Mouse (Mus musculus) CH12F3 (cell line): ENCODE measurements around the gene Cnksr3.

Experiments
- in situ Hi-C: fragments of 300-500 bp; cut with MboI; formaldehyde crosslinking; loops from 2 replicates; pipeline ENCODE4 v1.14.3; 2020; ENCODE audit warnings: low sequenced_read_pairs

Cnksr3 gene

DNA sequence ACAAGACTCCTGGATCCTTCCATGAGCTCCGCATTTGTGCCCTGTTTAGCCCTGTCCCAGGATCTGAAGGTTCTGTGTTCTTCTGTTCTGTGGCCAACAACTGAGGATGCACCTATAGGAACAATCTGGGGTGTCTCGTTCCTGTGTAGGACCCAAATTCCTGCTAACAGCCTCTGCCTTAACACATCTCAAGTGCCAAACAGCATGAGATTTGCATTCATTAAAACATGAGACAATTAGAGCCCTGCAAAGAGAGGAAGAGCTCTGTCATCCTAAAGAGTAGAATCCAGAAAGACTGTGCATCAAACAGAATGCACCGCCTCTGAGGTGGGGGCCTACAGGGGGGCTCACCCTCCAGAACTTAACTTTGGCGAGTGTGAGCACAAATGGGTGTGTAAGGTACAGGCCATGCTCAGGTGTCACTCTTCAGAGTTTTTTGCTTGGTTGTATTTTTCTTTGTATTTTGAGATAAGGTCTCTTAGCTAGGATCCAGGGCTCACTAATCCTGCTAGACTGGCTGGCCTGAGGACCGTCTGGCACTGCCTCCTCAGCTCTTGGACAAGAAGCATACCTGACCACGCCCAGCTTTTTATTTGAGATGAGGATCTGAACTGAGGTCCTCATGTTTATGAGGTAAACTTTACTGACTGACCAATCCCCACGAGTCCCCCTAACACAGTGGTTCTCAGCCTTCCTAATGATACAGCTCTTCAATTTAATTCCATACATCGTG, 15.2 kb downstream of the Cnksr3 start:
- in situ Hi-C loops: no loop called here

DNA sequence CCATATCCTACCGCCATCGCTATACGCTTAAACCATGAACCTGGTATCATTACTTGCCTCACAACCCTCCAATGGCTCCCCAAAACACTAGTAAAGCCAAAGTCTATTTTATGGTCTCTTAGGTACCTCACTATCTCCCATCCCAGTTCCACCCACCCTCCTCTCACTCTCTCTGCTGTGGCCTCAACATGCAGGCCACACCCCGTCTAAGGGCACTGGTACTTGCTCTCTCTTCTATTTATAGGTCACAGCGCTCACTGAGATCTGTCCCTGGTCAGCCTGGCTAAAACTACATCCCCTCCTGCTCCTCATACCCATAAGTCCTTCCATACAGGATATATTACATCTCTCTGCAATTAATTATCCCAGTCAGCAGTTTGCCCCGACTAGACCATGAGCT, 16.1 kb downstream of the Cnksr3 start:
- in situ Hi-C loops: no loop called here

DNA sequence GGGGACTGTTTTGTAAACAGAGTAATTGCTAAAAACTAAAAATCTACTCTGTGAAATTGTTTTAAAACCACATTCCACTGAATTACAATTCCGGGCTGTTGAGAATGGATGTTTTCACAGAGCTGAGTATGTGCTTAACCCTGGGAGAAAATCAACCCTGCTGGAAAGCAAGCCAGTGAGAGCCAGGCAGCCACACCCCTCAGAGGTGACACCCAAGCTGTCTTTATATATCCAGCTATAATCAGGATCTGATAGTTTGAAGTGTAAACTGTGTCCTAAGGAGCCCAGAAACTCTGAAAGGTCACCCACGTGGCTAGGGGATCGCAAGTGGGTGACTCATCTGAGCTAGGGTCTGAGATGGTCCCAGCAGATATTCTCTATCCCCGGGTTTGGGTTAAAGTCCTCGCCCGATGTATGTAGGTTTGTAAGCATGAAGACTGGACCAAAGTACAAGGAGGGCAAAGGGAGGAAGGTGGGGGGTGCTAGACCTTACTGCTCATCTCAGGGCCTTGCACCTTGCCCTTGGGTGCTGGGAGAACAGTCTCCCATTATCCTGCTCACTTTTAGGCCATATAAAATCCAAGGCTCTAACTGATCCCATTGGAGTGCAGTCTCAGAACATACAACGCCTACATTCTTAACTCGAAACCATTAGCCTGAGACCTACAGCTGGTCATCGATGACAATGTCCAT, 20.2 kb downstream of the Cnksr3 start:
- in situ Hi-C loops: no loop called here

DNA sequence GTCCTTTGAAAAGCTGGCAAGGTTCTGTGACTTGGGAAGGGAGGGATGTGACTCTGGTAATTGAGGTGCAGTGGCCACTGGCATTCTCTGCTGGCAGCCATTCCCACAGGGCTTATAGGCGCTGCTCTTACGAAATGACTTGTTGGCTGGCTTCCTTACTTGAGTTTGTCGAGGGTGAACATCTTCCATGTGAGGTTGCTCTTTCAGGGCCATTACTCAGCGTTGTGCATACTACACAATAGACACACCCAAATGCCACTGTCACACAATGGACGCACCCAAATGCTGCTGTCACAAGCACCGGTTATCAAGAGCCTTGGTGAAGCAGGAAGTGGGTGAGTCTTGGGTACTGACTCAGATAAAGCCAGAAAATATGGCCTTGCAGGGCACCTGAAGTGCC, 22.8 kb downstream of the Cnksr3 start:
- in situ Hi-C loops: no loop called here

DNA sequence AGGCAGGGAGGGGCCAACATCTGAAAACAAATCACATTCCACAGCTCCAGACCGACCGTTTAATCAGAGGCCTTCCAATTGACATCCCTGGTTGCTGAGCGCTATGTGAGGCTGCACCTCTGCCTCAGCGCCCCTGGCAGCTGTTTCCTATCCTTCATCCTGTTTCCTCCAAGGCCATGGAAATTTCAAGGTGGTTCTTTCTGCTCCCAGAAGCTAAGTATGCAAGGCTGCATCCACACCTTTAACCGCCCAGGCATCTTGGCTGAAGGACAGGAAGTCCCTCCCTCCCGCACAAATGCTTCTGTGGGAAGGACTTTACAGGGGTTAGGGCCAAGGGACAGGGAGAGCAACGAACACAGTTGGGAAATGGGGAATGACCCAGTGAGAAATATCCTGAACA, 24.2 kb downstream of the Cnksr3 start:
- in situ Hi-C loops: no loop called here

DNA sequence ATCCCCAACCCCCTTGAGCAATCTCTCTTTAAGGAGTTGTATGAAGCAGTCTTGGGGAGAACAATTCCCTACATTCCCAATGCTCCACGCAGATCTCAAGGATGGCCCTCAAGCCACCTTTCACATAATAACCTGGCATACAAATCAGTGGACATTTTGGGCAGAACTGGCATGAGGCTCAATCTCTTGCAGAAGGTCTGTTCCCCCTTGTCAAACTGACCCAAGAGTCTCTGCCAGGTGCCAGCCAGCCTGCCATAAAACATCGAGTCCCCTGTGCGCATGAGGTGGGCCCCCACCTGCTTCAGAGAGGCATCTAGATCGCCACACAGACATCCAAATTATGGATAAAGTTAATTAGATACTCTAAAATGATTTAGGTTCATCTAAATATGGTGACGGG, 25.0 kb downstream of the Cnksr3 start:
- in situ Hi-C loops: no loop called here

DNA sequence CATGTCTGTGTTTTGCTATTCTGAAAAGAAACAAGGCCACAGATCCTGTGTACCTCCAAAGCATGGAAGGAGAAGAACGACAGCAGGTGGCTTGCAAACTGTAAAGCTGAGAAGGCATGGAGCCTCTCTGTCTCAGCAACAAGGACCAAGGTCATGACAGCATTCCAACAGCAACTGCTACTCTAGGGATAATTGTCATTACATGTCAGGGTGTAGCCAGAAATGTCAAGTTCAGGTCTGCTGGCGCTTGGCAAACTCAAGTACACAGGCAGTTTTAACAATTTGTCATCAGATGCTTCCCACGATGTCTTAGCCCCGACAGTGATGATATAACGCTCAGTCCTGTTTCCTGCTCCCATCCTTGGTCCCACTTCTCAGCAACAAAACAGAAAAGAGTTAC, 26.0 kb downstream of the Cnksr3 start:
- in situ Hi-C loops: no loop called here

DNA sequence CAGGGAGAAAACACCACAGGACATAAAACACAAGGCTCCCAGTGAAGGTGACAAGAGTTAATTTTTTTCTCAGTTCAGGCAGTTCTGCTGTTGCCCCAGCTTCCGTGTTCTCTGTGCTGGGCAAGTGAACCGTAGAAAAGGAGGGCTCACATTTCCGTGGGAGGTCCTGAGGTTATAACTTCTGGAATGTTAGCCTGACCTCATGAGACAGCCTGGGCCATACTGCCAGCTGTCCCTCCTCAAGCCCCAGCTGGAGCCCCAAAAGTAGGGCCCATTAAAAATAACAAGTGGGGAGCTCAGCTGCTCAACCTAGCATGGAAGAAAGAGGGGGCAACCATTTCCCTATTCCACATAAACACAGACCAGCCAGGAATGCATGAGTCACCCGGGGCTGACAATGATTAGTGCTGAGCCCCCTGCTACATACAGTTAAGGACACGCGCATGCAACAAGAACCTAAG, 28.8 kb downstream of the Cnksr3 start:
- in situ Hi-C loops: no loop called here

DNA sequence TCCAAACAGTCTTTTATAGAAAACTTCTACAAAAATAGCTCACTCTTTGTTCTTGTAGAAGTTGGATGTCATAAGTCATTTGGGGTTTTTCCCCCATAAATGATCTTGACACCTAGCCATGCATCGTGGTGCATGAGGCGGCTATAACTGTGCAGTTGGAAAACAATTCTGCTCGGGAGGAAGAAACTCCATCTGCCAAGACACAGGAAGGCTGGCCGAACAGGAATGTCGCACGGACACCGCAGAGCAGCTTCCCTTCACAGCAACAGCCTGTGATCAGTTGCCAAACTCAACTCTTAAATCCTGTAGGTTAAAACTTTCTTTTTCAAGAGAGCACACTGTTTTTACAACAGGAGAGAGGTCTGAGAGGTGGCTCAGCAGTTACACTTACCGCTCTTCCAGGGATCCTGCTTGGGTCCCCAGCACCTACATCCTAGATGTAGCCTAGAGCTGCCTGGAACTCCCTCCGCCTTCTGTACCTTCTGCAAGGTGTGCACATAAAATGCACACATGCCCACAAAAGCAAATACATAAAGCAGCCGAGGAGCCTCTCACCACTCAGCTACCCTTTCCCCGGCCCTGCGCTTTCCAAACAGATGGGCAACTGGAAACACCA, 29.4 kb downstream of the Cnksr3 start:
- in situ Hi-C loops: no loop called here

DNA sequence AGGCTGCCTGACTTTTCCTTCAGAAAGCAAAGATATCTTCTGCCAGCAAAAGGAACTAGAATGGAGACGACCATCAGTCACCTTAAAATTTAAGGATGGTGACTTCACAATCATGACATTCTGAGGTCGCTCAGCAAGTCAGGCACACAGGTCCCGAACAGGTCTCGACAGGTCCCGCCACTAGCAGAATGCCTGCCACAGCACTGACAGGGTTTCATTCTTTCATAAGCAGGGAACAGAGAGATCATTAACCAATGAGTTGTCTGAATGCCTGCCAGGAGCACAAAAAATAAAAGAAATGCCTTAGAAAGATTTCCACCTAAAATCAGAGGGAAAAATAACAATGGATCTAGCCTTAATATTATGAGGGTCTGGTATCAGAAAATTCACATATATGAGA, 31.7 kb downstream of the Cnksr3 start:
- in situ Hi-C loops: no loop called here

DNA sequence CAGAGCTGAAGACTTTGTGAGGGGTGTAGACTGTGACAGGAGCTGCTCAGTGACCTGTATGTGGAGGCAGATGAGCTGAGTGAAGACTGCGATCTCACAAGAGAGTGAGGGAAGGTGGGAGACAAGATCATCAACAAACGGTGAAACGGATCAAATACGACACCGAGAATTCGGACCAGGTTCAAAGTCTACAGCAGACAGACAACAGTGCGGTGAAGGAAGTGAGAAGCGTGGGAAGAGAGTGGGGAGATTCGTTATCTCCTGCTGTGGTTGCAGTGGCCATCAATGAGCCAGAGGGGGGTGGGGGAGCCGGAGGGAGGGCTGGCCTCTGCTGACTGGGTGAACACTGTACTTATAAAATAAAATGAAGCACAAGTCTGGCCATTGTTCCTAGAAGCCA, 33.5 kb downstream of the Cnksr3 start:
- in situ Hi-C loops: no loop called here

DNA sequence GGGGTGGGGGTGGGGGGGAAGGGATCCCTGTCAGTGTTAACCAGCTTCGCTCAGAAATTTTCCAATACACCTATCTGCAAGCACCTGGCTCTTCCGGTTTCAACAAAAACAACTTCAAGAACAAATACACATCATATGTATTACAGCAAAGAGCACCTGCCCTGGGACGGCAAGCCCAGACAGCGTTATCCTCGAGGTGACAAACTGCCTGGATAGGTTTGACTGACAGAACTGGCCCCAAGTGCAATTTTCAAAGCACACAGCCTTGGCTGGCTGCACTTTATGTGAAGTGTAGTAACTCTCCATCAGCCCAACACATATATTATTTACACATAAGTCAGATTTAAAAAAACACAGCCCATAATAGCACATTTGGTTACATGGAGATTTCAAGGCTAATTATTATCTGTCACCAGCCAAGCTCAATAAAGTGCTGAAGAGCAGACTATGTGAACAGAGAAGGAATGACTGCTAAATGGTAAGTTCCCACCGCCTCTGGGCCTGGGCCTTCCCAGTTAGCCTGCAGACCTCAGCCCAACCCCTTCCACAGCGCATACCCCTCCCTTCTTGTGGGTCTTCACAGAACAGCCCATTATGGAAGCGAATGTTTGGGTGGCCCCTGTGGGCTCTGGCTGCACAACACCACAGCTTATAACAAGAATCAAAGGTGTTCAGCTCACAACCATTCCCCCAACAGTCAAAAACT, 35.7 kb downstream of the Cnksr3 start:
- in situ Hi-C loops: no loop called here

DNA sequence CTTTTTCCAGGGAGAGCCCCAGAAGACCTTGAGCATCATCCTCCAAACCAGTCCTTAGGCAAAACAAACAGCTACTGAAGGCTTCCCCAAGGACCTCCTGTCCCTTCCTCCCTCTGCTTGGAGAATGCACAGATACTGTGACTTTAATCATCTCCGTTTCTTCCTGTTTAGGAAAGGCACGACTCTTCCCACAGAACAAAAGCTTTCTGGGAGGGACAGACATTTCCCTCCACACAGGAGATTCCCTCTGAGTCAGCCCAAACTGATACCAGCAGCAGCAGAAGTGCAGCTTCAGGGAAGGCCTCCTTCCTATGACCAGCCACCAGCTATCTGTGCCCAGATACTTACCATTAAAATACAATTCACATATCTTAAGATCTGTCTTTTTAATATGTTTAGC, 37.6 kb downstream of the Cnksr3 start:
- in situ Hi-C loops: no loop called here

DNA sequence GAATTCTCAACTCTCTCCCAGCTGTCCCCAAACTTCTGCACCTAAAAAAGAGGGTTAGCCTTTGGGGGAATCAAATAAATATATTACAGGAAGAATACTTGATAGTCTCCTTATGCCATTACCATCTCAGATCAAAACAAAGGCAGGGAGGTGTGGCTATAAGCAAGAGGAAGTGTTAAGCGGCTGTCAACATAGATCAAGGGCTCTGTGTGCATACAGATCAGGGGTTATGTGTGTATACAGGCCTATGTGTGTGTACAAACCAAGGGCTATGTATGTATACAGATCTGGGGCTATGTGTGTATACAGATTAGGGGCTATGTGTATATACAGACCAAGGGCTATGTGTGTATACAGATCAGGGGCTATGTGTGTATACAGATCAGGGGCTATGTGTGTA, 38.9 kb downstream of the Cnksr3 start:
- in situ Hi-C loops: no loop called here

DNA sequence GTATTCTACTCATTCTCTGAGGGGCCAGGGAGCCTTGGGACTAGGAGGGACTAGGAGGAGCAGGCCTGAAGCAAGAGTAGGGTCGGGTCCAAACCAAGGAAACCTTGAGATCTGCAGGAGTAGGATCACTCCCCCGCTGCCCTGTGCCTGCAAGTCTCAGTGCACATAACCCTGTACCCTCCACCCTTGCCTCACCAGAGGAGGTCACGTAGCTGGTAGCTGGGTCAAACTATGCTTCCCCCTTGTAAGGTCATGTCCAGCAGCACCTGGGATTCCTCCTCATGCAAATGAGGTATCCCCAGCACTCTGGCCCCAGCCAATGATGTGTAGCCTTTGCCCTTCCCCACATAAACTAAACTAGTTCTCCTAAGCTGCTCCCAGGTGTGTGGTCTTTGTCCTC, 41.6 kb downstream of the Cnksr3 start:
- in situ Hi-C loops: no loop called here

DNA sequence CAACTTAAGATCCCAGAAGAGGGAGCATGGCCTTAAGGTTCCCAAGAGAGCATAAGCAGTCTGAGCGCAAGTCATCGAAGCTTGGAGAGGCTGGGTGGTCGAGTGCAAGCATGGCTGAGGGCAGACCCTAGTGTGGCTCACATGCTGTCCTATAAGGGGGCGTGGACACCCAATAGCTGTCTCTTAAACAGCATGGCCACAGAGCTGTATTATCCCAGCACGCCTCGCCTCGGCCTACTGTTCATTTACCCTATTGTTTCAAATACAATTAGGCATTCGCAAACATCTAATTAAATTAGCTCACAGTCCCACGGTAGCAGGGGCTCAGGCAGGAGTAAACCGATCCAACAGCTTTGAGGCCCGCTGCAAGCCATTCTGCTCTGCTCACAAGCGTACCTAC, 49.0 kb downstream of the Cnksr3 start:
- in situ Hi-C loops: no loop called here

DNA sequence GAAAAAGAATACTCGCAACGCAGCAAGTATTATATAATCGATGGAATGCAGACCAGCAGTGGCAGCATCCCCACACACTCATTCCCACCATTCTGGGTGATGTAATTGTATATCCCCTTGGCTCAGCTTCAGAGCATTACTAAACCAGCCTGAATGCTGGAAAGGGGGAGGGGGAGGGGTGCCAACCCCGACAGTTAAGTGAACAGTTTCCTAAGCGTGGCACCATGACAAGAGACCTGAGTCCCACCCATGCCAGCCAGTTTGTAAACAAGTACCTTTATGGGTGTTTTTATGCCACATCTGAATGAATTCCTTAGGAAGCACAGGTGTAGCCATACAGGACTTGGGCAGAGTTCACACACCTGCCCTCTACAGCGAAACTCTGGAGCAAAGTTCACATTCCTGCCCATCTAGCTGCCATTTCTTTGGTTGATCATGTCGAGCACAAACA, 53.0 kb downstream of the Cnksr3 start:
- in situ Hi-C loops: no loop called here

DNA sequence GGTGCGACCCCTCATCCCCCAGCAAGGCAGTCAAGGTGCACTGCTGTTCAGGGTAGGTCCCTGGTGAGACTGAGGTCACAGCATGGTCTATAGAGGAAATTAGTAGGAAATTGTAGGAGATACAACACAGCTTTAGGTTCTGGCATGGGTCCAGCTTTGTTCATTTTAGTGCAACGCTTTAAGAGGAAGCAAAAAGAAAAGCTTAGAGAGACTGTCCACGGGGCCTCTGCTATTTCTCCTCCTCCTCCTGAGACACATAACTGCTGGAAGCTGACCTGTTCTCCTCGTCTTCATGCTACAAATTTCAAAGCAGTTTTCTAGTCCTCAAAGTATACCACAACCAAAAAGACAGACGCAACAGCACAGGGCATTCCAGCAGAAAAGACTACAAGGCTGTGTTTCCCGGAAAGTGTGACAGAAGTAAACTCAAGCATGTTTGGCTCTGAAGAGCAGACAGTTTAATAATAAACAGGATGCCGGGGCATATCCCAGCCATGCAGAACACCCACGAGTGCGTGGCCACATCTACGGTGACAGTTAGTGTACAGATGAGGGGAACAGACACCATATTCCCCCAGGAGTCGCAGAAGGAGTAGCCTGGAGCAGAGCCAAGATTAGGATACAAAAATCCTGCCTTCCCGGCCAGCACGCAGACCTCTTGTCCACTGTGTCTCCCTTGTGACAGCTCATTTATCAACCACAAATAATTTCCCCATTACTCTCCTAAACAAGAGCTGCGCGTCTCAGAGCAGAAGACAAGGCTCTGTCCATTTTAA, 53.6 kb downstream of the Cnksr3 start:
- in situ Hi-C loops: no loop called here

DNA sequence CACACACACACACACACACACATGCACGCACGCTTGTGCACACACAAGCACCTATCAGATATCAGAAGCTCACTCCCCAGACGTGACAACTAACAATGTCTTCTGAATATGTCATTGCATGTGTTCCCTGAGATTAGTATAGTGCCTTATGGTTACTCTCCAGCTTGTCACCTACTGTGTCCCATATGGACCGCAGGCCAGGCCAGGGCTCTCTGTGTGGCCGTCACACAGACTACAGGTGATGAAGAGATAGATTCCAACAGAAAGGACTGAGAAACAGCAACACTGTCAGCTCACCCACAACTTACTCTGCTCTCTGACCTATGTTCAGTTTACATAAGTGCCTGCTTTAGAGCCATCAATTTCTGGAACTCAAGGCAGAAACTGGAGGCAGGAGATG, 57.2 kb downstream of the Cnksr3 start:
- in situ Hi-C loops: no loop called here

DNA sequence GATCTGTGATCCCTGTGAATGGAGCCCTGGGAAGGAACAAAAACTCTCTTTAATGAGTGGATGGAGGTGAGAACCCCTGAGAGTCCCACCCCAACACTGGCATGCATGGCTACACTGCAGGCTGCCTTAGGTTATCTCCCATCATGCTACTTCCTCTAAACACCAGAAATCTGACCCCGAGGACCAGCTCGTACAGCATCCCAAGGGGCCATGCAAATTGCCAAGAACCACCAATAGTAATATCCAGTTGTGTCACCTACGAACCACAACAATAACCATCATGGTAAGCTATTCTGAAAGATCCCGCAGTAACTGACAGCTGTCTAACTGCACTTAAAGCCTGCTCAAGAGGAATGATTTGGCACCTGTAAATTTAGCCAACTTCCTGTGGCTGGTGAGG, 59.1 kb downstream of the Cnksr3 start:
- in situ Hi-C loops: no loop called here
